Mouse (Mus musculus): ENCODE data around the gene Krtap7-1. TPM values are rescaled to one million over a fixed set of nuclear protein-coding genes. Genes with fewer than 3 reads are reported as not detected.

Krtap7-1 gene
- polyA plus RNA-seq, 1 experiment from 2014 or later, result not detected

- WGBS, result 71% methylated on average over 2 of the region's 2 CpGs
- ATAC-seq (ENCODE audit: extremely low read depth, insufficient number of reproducible peaks, low FRiP score, low TSS enrichment), result no peak
- H3K9me3 ChIP-seq, result no peaks in the 10 kb centered on the region
Measured at GRCm38 (mm10) chr16:89503571-89503970, 4.6 kb downstream of the Krtap7-1 start.

GRCm38 (mm10) chr16:89501870-89502269, 6.3 kb downstream of the Krtap7-1 start:
- Histone ChIP-seq H3K9ac (no peak overlapping the region), H3K4me2 (no peak overlapping the region), H3K9me3 (no peaks in the 10 kb centered on the region), H3K36me3 (no peaks in the 10 kb centered on the region), H3K27me3 (replicated peaks) (no peaks in the 10 kb centered on the region), H3K4me1 (no peaks in the 10 kb centered on the region), H3K4me3 (no peak overlapping the region), H3K27ac (replicated peaks) (no peak overlapping the region)
- 64% methylated on average over 5 of the region's 5 CpGs for WGBS
- ATAC-seq (ENCODE audit: extremely low read depth, insufficient number of reproducible peaks, low FRiP score, low TSS enrichment), result no peak

More at GRCm38 (mm10) chr16:89503571-89503970, 4.6 kb downstream of the Krtap7-1 start:
- Histone ChIP-seq H3K9ac (no peak overlapping the region), H3K4me3 (no peak overlapping the region), H3K27me3 (replicated peaks) (no peaks in the 10 kb centered on the region), H3K4me2 (no peak overlapping the region), H3K4me1 (no peaks in the 10 kb centered on the region), H3K27ac (replicated peaks) (no peak overlapping the region), H3K36me3 (no peaks in the 10 kb centered on the region)

GRCm38 (mm10) chr16:89497002-89497401, 11.1 kb downstream of the Krtap7-1 start:
- Histone ChIP-seq H3K9me3 (no peaks in the 10 kb centered on the region), H3K4me2 (no peak overlapping the region), H3K4me3 (no peak overlapping the region), H3K4me1 (no peaks in the 10 kb centered on the region), H3K27me3 (replicated peaks) (no peaks in the 10 kb centered on the region), H3K27ac (replicated peaks) (no peak overlapping the region), H3K9ac (no peak overlapping the region), H3K36me3 (no peaks in the 10 kb centered on the region)
- 88% methylated on average over 5 of the region's 5 CpGs for WGBS
- ATAC-seq (ENCODE audit: extremely low read depth, insufficient number of reproducible peaks, low FRiP score, low TSS enrichment), result no peak

GRCm38 (mm10) chr16:89495394-89496153, 12.5 kb downstream of the Krtap7-1 start:
- H3K9ac ChIP-seq, result no peak overlapping the region
- no peaks in the 10 kb centered on the region for H3K36me3 ChIP-seq
- H3K27ac ChIP-seq (replicated peaks), result no peak overlapping the region
- no peak overlapping the region for H3K4me2 ChIP-seq
- no peak; the same call in 1 of the 2 replicates for ATAC-seq (ENCODE audit: extremely low read depth, insufficient number of reproducible peaks, low FRiP score, low TSS enrichment)
- no peaks in the 10 kb centered on the region for H3K9me3 ChIP-seq
- WGBS, result 80% methylated on average over 7 of the region's 7 CpGs
- H3K4me3 ChIP-seq, result no peak overlapping the region
- H3K27me3 ChIP-seq (replicated peaks), result no peaks in the 10 kb centered on the region
- H3K4me1 ChIP-seq, result no peaks in the 10 kb centered on the region

GRCm38 (mm10) chr16:89487852-89488251, 20.3 kb downstream of the Krtap7-1 start, which contains the start of gene Krtap8-1:
TSS of gene Krtap8-1 (minus strand) at chr16:89487952.
- no peak within 1 kb of the TSS for H3K4me3 ChIP-seq
- no peaks in the 10 kb centered on the region for H3K36me3 ChIP-seq
- H3K9ac ChIP-seq, result no peak within 1 kb of the TSS
- H3K4me2 ChIP-seq, result no peak within 1 kb of the TSS
- 71% methylated on average over 7 of the region's 7 CpGs for WGBS
- H3K9me3 ChIP-seq, result no peaks in the 10 kb centered on the region
- H3K4me1 ChIP-seq, result no peaks in the 10 kb centered on the region
- no peaks in the 10 kb centered on the region for H3K27me3 ChIP-seq (replicated peaks)
- no peak within 1 kb of the TSS for H3K27ac ChIP-seq (replicated peaks)
- no peak for ATAC-seq (ENCODE audit: extremely low read depth, insufficient number of reproducible peaks, low FRiP score, low TSS enrichment)

- H3K9ac ChIP-seq, result no peak overlapping the region
- 80% methylated on average over 12 of the region's 12 CpGs for WGBS
- ATAC-seq (ENCODE audit: extremely low read depth, insufficient number of reproducible peaks, low FRiP score, low TSS enrichment), result no peak; the same call in 1 of the 2 replicates
Measured at GRCm38 (mm10) chr16:89477679-89478314, 30.3 kb downstream of the Krtap7-1 start.

GRCm38 (mm10) chr16:89461189-89461588, 46.9 kb downstream of the Krtap7-1 start:
- no peak overlapping the region for H3K27ac ChIP-seq (replicated peaks)
- no peak overlapping the region for H3K4me2 ChIP-seq
- no peaks in the 10 kb centered on the region for H3K36me3 ChIP-seq
- H3K9me3 ChIP-seq, result no peaks in the 10 kb centered on the region
- H3K4me1 ChIP-seq, result no peaks in the 10 kb centered on the region
- H3K9ac ChIP-seq, result no peak overlapping the region
- ATAC-seq (ENCODE audit: extremely low read depth, insufficient number of reproducible peaks, low FRiP score, low TSS enrichment), result no peak
- no peaks in the 10 kb centered on the region for H3K27me3 ChIP-seq (replicated peaks)
- no peak overlapping the region for H3K4me3 ChIP-seq
- WGBS, result 52% methylated on average over 5 of the region's 5 CpGs

More at GRCm38 (mm10) chr16:89477679-89478314, 30.3 kb downstream of the Krtap7-1 start:
- no peak overlapping the region for H3K27ac ChIP-seq (replicated peaks)
- no peaks in the 10 kb centered on the region for H3K4me1 ChIP-seq
- H3K9me3 ChIP-seq, result no peaks in the 10 kb centered on the region
- H3K27me3 ChIP-seq (replicated peaks), result no peaks in the 10 kb centered on the region
- H3K36me3 ChIP-seq, result no peaks in the 10 kb centered on the region
- no peak overlapping the region for H3K4me3 ChIP-seq
- H3K4me2 ChIP-seq, result no peak overlapping the region

Other genes with a start within 250 kb of the Krtap7-1 start
- gene Krtap21-1, start 104.5 kb downstream of the Krtap7-1 start, polyA plus RNA-seq (2015; fragmentation: Nextera tagmentation; extraction: Ambion mirVana), result not detected in 2 replicates
- gene Krtap6-2, start 88.2 kb downstream of the Krtap7-1 start, polyA plus RNA-seq (2015; fragmentation: Nextera tagmentation; extraction: Ambion mirVana), result not detected in 2 replicates
- not detected in 2 replicates for gene Krtap8-1, start 20.4 kb downstream of the Krtap7-1 start, polyA plus RNA-seq (2015; fragmentation: Nextera tagmentation; extraction: Ambion mirVana)
- not detected in 2 replicates for gene Krtap11-1, start 62.9 kb upstream of the Krtap7-1 start, polyA plus RNA-seq (2015; fragmentation: Nextera tagmentation; extraction: Ambion mirVana)